Mouse (Mus musculus) thymus, postnatal 14 days (tissue): Measurements from ENCODE around the gene Erg.
A peak's percentile ranks its signal among the peaks of the same experiment; 100 is the strongest.

Source experiments
- DNase-seq: peaks from one replicate; pipeline ENCODE4 v3.0.0; 2021

The Erg gene

GRCm38 (mm10) chr16:95438848-95439540, 147.4 kb downstream of the Erg start:
- DNase-seq: no peak

GRCm38 (mm10) chr16:95436611-95437010, 149.8 kb downstream of the Erg start:
- no peak for DNase-seq

- DNase-seq: no peak
Measured at GRCm38 (mm10) chr16:95436051-95436450, 150.3 kb downstream of the Erg start.

- DNase-seq: peak; percentile 15
Measured at GRCm38 (mm10) chr16:95434434-95434833, 152.0 kb downstream of the Erg start.

GRCm38 (mm10) chr16:95432540-95432971, 153.8 kb downstream of the Erg start:
- DNase-seq: no peak

GRCm38 (mm10) chr16:95429851-95430250, 156.5 kb downstream of the Erg start:
- DNase-seq: no peak

GRCm38 (mm10) chr16:95428239-95428638, 158.2 kb downstream of the Erg start:
- no peak for DNase-seq

- no peak for DNase-seq
Measured at GRCm38 (mm10) chr16:95427512-95427911, 158.9 kb downstream of the Erg start.

- no peak for DNase-seq
Measured at GRCm38 (mm10) chr16:95422658-95423073, 163.7 kb downstream of the Erg start.

GRCm38 (mm10) chr16:95421235-95421886, 165.0 kb downstream of the Erg start:
- DNase-seq: no peak

- no peak for DNase-seq
Measured at GRCm38 (mm10) chr16:95415921-95416320, 170.5 kb downstream of the Erg start.

- DNase-seq: no peak
Measured at GRCm38 (mm10) chr16:95415372-95415771, 171.0 kb downstream of the Erg start.

- no peak for DNase-seq
Measured at GRCm38 (mm10) chr16:95413401-95413959, 172.9 kb downstream of the Erg start.

GRCm38 (mm10) chr16:95408096-95408495, 178.3 kb downstream of the Erg start:
- no peak for DNase-seq

GRCm38 (mm10) chr16:95405496-95405895, 180.9 kb downstream of the Erg start:
- no peak for DNase-seq

GRCm38 (mm10) chr16:95403453-95403852, 182.9 kb downstream of the Erg start:
- no peak for DNase-seq

GRCm38 (mm10) chr16:95401869-95402268, 184.5 kb downstream of the Erg start:
- DNase-seq: no peak

- no peak for DNase-seq
Measured at GRCm38 (mm10) chr16:95398761-95399343, 187.5 kb downstream of the Erg start.

- no peak for DNase-seq
Measured at GRCm38 (mm10) chr16:95390787-95391186, 195.6 kb downstream of the Erg start.

GRCm38 (mm10) chr16:95388811-95389529, 197.4 kb downstream of the Erg start:
- no peak for DNase-seq

- no peak for DNase-seq
Measured at GRCm38 (mm10) chr16:95388292-95388691, 198.1 kb downstream of the Erg start.

- DNase-seq: no peak
Measured at GRCm38 (mm10) chr16:95387008-95387407, 199.4 kb downstream of the Erg start.

- no peak for DNase-seq
Measured at GRCm38 (mm10) chr16:95385299-95385973, 201.0 kb downstream of the Erg start.
